25 mouse cellular contexts compared by ENCODE assay signal in the genomic region with DNA sequence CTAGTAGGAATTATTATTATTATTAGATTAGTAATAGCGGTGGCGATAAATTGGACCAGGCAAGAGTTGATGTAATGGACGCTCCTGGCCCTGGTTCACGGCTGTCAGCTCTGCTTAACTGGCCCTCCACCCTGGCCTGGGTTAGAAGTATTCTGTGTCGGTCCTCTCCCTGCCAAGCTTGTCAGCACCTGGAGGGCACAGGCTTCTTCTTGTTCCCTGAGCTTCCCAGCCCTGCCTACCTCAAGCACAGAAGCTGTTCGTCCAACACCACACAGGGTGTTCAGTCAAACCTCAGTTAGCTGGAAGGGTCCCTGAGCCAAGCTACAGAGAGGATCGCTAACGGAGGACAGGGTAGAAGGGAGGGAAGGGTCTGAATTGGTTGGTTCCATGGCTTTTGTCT. TPM values are rescaled to one million over a fixed set of nuclear protein-coding genes. Genes with fewer than 3 reads are reported as not detected.
DNase-seq lines count a peak whose midpoint lies in the region; ATAC-seq lines count a peak whose summit lies in the region.
"Had no signal": no experiment of that assay in that cellular context is flagged by ENCODE, and none has a peak within 500 bp of the region (broad histone marks: within the 10 kb centered on the region; RNA-seq: fewer than 3 reads in every experiment).

No protein-coding gene starts in this region.

- H3K4me2 ChIP-seq in embryonic facial prominence, embryonic 14.5 days (ENCODE audit: low read depth, low read length), result no peak overlapping the region
- H3K4me2 ChIP-seq: embryonic facial prominence, embryonic 12.5 days; forebrain, embryonic 12.5 days had no signal

- peak; percentile 69 for DNase-seq in heart, adult 11 months
- no peak for DNase-seq in heart, adult 18-20 months
- DNase-seq in embryonic facial prominence, embryonic 14.5 days (ENCODE audit: low spot score), result peak; percentile 45
- DNase-seq in gastrocnemius, adult 8-10 months (ENCODE audit: low spot score in 2 of 2), result no peak
- no peak for DNase-seq in lung, postnatal 10 days
- DNase-seq: adrenal gland, adult 8-10 months; adrenal gland, postnatal 14 days; adrenal gland, postnatal 36 days; cerebellum, adult 11-12 months; cerebellum, adult 2 months; cerebellum, adult 9-10 months; cerebellum, postnatal 10 days; cerebellum, postnatal 25 days had no signal

- no peak overlapping the region for H3K4me3 ChIP-seq in embryonic facial prominence, embryonic 14.5 days (ENCODE audit: low read depth, low read length)
- H3K4me3 ChIP-seq: embryonic facial prominence, embryonic 12.5 days; erythroblast, embryonic 14.5 days; forebrain, embryonic 10.5 days; forebrain, embryonic 12.5 days had no signal

- no peaks in the 10 kb centered on the region for H3K4me1 ChIP-seq in embryonic facial prominence, embryonic 14.5 days (ENCODE audit: control insufficient read depth, insufficient read depth, low read length)
- H3K4me1 ChIP-seq: forebrain, embryonic 10.5 days; forebrain, embryonic 12.5 days had no signal

- 51% methylated on average over 8 of the region's 8 CpGs for WGBS in embryonic facial prominence, embryonic 14.5 days

- H3K9ac ChIP-seq in embryonic facial prominence, embryonic 14.5 days (ENCODE audit: low read depth, low read length), result no peak overlapping the region
- H3K9ac ChIP-seq: embryonic facial prominence, embryonic 12.5 days; forebrain, embryonic 12.5 days had no signal

- no peaks in the 10 kb centered on the region for H3K27me3 ChIP-seq in embryonic facial prominence, embryonic 14.5 days (replicated peaks; ENCODE audit: control insufficient read depth, insufficient read depth, low read length)
- H3K27me3 ChIP-seq: embryonic facial prominence, embryonic 12.5 days had no signal

- no peaks in the 10 kb centered on the region for H3K9me3 ChIP-seq in embryonic facial prominence, embryonic 14.5 days (ENCODE audit: control insufficient read depth, low read length)
- H3K9me3 ChIP-seq: embryonic facial prominence, embryonic 12.5 days; forebrain, embryonic 10.5 days; forebrain, embryonic 12.5 days had no signal

- ATAC-seq in embryonic facial prominence, embryonic 14.5 days (ENCODE audit: low read depth), result peak; percentile 62
- ATAC-seq: activated CD4-positive, CD25-positive, alpha-beta regulatory T cell, adult 4 months; forebrain, embryonic 14.5 days; forebrain, embryonic 16.5 days; Patski had no signal

- no peaks in the 10 kb centered on the region for H3K36me3 ChIP-seq in embryonic facial prominence, embryonic 14.5 days (ENCODE audit: control insufficient read depth, insufficient read depth, low read length)
- H3K36me3 ChIP-seq: embryonic facial prominence, embryonic 12.5 days; forebrain, embryonic 10.5 days; forebrain, embryonic 12.5 days had no signal

- no peak overlapping the region for H3K27ac ChIP-seq in embryonic facial prominence, embryonic 14.5 days (replicated peaks; ENCODE audit: low read depth, low read length)
- H3K27ac ChIP-seq: forebrain, embryonic 10.5 days; forebrain, embryonic 12.5 days had no signal

RNA-seq across cellular contexts. Expression of a gene that starts 33.3 kb away (rescaled TPM):
- total RNA-seq in heart, adult 18-20 months (2021), result not detected
- 0.37 and 0.40 TPM in 2 replicates for polyA plus RNA-seq in embryonic facial prominence, embryonic 14.5 days (2014; fragmentation: Nextera tagmentation; extraction: Ambion mirVana)
- total RNA-seq in gastrocnemius, adult 8-10 months (2022), result not detected
- total RNA-seq: adrenal gland, adult 18-20 months; adrenal gland, adult 8-10 months; adrenal gland, postnatal 14 days; adrenal gland, postnatal 36 days; ES-E14; MEL had no signal
- polyA plus RNA-seq: activated CD4-positive, CD25-positive, alpha-beta regulatory T cell, adult 4 months; C2C12; erythroblast, embryonic 14.5 days; Patski had no signal

Comparison
In these comparisons a context has a peak if more than half of its experiments do, and no peak if none do; other contexts are left out.
1. DNase-seq: peak in heart, adult 11 months (single experiment) and embryonic facial prominence, embryonic 14.5 days (single experiment); none in heart, adult 18-20 months (0 of 2), gastrocnemius, adult 8-10 months (0 of 2) and lung, postnatal 10 days (single experiment).